Mouse (Mus musculus): Measurements from ENCODE around the gene Cym.

Cym gene

GRCm38 (mm10) chr3:107233351-107233813, 11.8 kb upstream of the Cym start:
- ChIA-PET CTCF (interaction anchor here (0.5 to 2.2 kb wide), 25 partner anchors 8 to 1064 kb away, joined by 3 to 13 read pairs (median 4); partner anchors contain the start of gene Lamtor5 (in 1 of the 4)), POLR2A (interaction anchor here in 2 of 4 experiments (0.7 kb wide), 2 partner anchors 109 to 631 kb away, joined by 3 to 4 read pairs; no protein-coding TSS in a partner anchor)

GRCm38 (mm10) chr3:107231202-107231601, 9.7 kb upstream of the Cym start:
- POLR2A ChIA-PET, result interaction anchor here in 1 of 4 experiments (2.2 kb wide), 1 partner anchor 102 kb away, joined by 5 read pairs; the partner anchor contains the start of gene Rbm15
- CTCF ChIA-PET, result interaction anchor here in 2 of 4 experiments (0.9 to 1.3 kb wide), 2 partner anchors 26 to 241 kb away, joined by 3 to 4 read pairs; no protein-coding TSS in a partner anchor

- ChIA-PET CTCF (interaction anchor here in 3 of 4 experiments (0.7 to 1.1 kb wide), 3 partner anchors 25 to 232 kb away, joined by 3 to 4 read pairs (median 3); no protein-coding TSS in a partner anchor), POLR2A (interaction anchor here in 1 of 4 experiments (0.6 to 2.2 kb wide), 2 partner anchors 103 to 240 kb away, joined by 3 to 5 read pairs; partner anchors contain the start of gene Rbm15)
These were observed 9.0 kb upstream of the Cym start, which contains the start of gene A630076J17Rik for GRCm38 (mm10) chr3:107230527-107230926. TSS of gene A630076J17Rik (plus strand) at chr3:107230614.

- CTCF ChIA-PET, result interaction anchor here in 2 of 4 experiments (0.8 to 1.1 kb wide), 4 partner anchors 24 to 242 kb away, joined by 3 to 4 read pairs (median 3); no protein-coding TSS in a partner anchor
- POLR2A ChIA-PET, result interaction anchor here in 1 of 4 experiments (2.2 kb wide), 1 partner anchor 103 kb away, joined by 5 read pairs; the partner anchor contains the start of gene Rbm15
These were observed 8.3 kb upstream of the Cym start for GRCm38 (mm10) chr3:107229822-107230221.

GRCm38 (mm10) chr3:107229221-107229620, 7.7 kb upstream of the Cym start:
- CTCF ChIA-PET, result interaction anchor here in 2 of 4 experiments (0.8 to 1.1 kb wide), 3 partner anchors 23 to 243 kb away, joined by 3 read pairs; no protein-coding TSS in a partner anchor
- POLR2A ChIA-PET, result interaction anchor here in 1 of 4 experiments (0.6 to 2.2 kb wide), 2 partner anchors 23 to 104 kb away, joined by 3 to 5 read pairs; partner anchors contain the start of gene Rbm15

- POLR2A ChIA-PET, result interaction anchor here in 1 of 4 experiments (0.7 kb wide), 1 partner anchor 9 kb away, joined by 3 read pairs; no protein-coding TSS in a partner anchor
- CTCF ChIA-PET, result interaction anchor here in 1 of 4 experiments (0.7 kb wide), 1 partner anchor 25 kb away, joined by 4 read pairs; no protein-coding TSS in a partner anchor
These were observed 4.3 kb upstream of the Cym start for GRCm38 (mm10) chr3:107225820-107226219.

- CTCF ChIA-PET, result no interaction called here
These were observed 1.7 kb upstream of the Cym start for GRCm38 (mm10) chr3:107223230-107223629.

GRCm38 (mm10) chr3:107218572-107218971, 3.0 kb downstream of the Cym start:
- POLR2A ChIA-PET, result interaction anchor here in 2 of 4 experiments (0.7 to 1.6 kb wide), 2 partner anchors 115 to 491 kb away, joined by 3 to 8 read pairs; partner anchors contain the start of gene Rbm15 (in 1 of the 2)
- CTCF ChIA-PET, result interaction anchor here in 1 of 4 experiments (0.5 kb wide), 1 partner anchor 699 kb away, joined by 5 read pairs; no protein-coding TSS in a partner anchor

More at GRCm38 (mm10) chr3:107223230-107223629, 1.7 kb upstream of the Cym start:
- POLR2A ChIA-PET, result no interaction called here

- ChIA-PET CTCF (interaction anchor here in 1 of 4 experiments (0.6 kb wide), 1 partner anchor 192 kb away, joined by 3 read pairs; no protein-coding TSS in a partner anchor), POLR2A (interaction anchor here in 1 of 4 experiments (0.5 kb wide), 1 partner anchor 8 kb away, joined by 3 read pairs; no protein-coding TSS in a partner anchor)
These were observed 4.4 kb downstream of the Cym start for GRCm38 (mm10) chr3:107217101-107217480.

- ChIA-PET POLR2A (interaction anchor here in 1 of 4 experiments (0.5 kb wide), 1 partner anchor 9 kb away, joined by 3 read pairs; no protein-coding TSS in a partner anchor), CTCF (interaction anchor here in 1 of 4 experiments (0.6 kb wide), 1 partner anchor 192 kb away, joined by 3 read pairs; no protein-coding TSS in a partner anchor)
These were observed 5.0 kb downstream of the Cym start for GRCm38 (mm10) chr3:107216400-107217100.

- ChIA-PET CTCF (no interaction called here), POLR2A (no interaction called here)
These were observed 6.9 kb downstream of the Cym start for GRCm38 (mm10) chr3:107214606-107215005.

GRCm38 (mm10) chr3:107207625-107208253, 13.8 kb downstream of the Cym start:
- CTCF ChIA-PET, result interaction anchor here in 1 of 4 experiments (0.6 kb wide), 1 partner anchor 360 kb away, joined by 3 read pairs; no protein-coding TSS in a partner anchor
- POLR2A ChIA-PET, result no interaction called here

GRCm38 (mm10) chr3:107206490-107207150, 14.9 kb downstream of the Cym start:
- POLR2A ChIA-PET, result interaction anchor here in 1 of 4 experiments (0.6 to 1.2 kb wide), 3 partner anchors 23 to 72 kb away, joined by 3 read pairs; partner anchors contain the start of gene Lamtor5
- CTCF ChIA-PET, result interaction anchor here in 3 of 4 experiments (0.5 to 1.7 kb wide), 18 partner anchors 10 to 303 kb away, joined by 3 to 6 read pairs (median 3); partner anchors contain the start of gene Lamtor5 (in 1 of the 3)

GRCm38 (mm10) chr3:107205994-107206393, 15.5 kb downstream of the Cym start:
- POLR2A ChIA-PET, result interaction anchor here in 1 of 4 experiments (0.6 to 1.2 kb wide), 4 partner anchors 23 to 256 kb away, joined by 3 read pairs; partner anchors contain the start of gene Lamtor5
- CTCF ChIA-PET, result interaction anchor here in 3 of 4 experiments (0.5 to 1.7 kb wide), 23 partner anchors 9 to 658 kb away, joined by 3 to 6 read pairs (median 3); partner anchors contain the start of genes A630076J17Rik (in 1 of the 3) and Lamtor5 (in 1 of the 3)

GRCm38 (mm10) chr3:107205170-107205569, 16.4 kb downstream of the Cym start:
- ChIA-PET POLR2A (interaction anchor here in 1 of 4 experiments (1.1 to 1.2 kb wide), 2 partner anchors 74 to 257 kb away, joined by 3 read pairs; partner anchors contain the start of gene Lamtor5), CTCF (interaction anchor here in 3 of 4 experiments (0.6 to 1.7 kb wide), 11 partner anchors 13 to 659 kb away, joined by 3 to 6 read pairs (median 3); partner anchors contain the start of gene A630076J17Rik (in 1 of the 3))

GRCm38 (mm10) chr3:107204413-107204812, 17.1 kb downstream of the Cym start:
- CTCF ChIA-PET, result no interaction called here
- POLR2A ChIA-PET, result no interaction called here
